Mouse (Mus musculus) T-cell, adult 2 months (primary cell): ENCODE measurements around the gene Igf2bp2.

Experiments used
- DNase-seq: peaks from one replicate; pipeline ENCODE4 v3.0.0; 2022; ENCODE audit warnings: low spot score

The Igf2bp2 gene

GRCm38 (mm10) chr16:22038554-22038953 lies 124.5 kb downstream of the Igf2bp2 start:
- DNase-seq = no peak

DNA sequence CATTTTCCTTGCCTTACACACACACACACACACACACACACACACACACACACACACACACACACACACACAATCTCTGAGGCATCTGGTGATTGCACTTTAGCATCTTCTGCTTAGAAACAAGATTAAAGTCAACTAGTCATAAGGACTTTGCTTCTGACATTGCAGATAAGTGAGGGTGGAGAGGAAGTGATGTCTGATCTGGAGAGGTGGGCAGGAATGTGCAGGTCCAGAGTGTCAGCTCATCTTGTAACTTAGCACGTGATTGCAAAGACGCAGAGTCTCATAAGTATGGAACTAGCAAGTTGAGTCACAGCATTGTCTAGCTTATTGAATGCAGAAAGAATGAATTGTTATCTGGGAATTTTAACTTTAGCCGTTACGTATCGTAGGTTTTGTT lies 135.6 kb downstream of the Igf2bp2 start:
- no peak for DNase-seq

- DNase-seq = peak; percentile 20
These were observed 141.0 kb downstream of the Igf2bp2 start for GRCm38 (mm10) chr16:22022122-22022521.

GRCm38 (mm10) chr16:22015569-22015968 lies 147.5 kb downstream of the Igf2bp2 start:
- DNase-seq = no peak

GRCm38 (mm10) chr16:22009596-22009995 lies 153.5 kb downstream of the Igf2bp2 start:
- DNase-seq = no peak

DNA sequence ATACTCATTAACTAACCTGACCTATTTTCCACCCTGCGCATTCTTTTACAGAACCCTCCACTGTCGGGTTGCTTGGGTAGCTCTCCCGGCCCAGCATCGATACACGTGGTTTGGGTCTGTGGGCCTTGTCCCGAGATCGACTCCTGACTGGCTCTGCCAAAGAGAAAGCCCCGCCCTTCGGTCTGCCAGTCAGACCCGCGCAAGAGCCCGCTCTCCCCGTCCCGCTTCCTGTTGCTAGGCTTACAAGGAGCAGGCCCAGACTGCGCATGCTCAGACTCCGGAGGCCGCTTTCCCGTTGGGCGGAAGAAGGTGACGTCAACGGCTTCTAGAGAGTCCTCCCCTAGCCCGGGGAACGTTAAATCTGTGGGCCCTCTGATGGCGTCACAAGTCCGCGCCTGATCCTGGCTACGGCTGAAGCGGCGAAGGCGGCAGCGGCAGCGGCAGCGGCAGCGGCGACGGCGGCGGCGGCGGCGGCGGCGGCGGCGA lies 154.0 kb downstream of the Igf2bp2 start, which contains the start of gene Senp2:
Gene Senp2 (plus strand): TSS at position 386 of the 486 bp plus-strand sequence.
- DNase-seq = peak; percentile 100
